Mouse (Mus musculus) brain, embryonic 14.5 days (tissue): Measurements from ENCODE around the gene Eif2s1.

Experiments used
- CTCF ChIP-seq: fragments of 200-500 bp; IDR thresholded peaks from 2 replicates; pipeline ENCODE4 v1.5.1; 2012; ENCODE audit warnings: inconsistent platforms, mild to moderate bottlenecking, moderate library complexity, borderline replicate concordance; ENCODE audit not compliant: insufficient read depth, insufficient read length; ENCODE audit errors: extremely low read depth
- POLR2A ChIP-seq: fragments of 200-500 bp; IDR thresholded peaks from 2 replicates; pipeline ENCODE4 v1.6.1; 2012; ENCODE audit warnings: mild to moderate bottlenecking, inconsistent platforms, borderline replicate concordance; ENCODE audit not compliant: poor library complexity, insufficient read depth, insufficient read length, severe bottlenecking; ENCODE audit errors: extremely low read depth

- TF ChIP-seq POLR2A (no peak), CTCF (no peak)
Observed at GRCm38 (mm10) chr12:78814437-78814836, 47.2 kb upstream of the Eif2s1 start.
